Mouse (Mus musculus) ES-Bruce4 (cell line): ENCODE data around the gene Axdnd1.

ENCODE experiments used
- EP300 ChIP-seq: IDR thresholded peaks from 2 replicates; pipeline ENCODE4 v1.6.1; 2011; ENCODE audit warnings: low read depth, low read length; ENCODE audit not compliant: insufficient read depth
- POLR2A ChIP-seq: IDR thresholded peaks from one replicate; pipeline ENCODE4 v1.8.1; 2011; ENCODE audit warnings: low read length; ENCODE audit not compliant: insufficient read depth

- TF ChIP-seq POLR2A (no peak), EP300 (no peak)
These were observed 117.8 kb downstream of the Axdnd1 start, which contains the start of gene Tdrd5 for GRCm38 (mm10) chr1:156302911-156303749.
